In genomic region chr6:79387732-79388131, GRCm38 (mm10) we compare ENCODE assay signal across 18 mouse cellular contexts.
"Had no signal": no experiment of that assay in that cellular context is flagged by ENCODE, and none has a peak within 500 bp of the region (broad histone marks: within the 10 kb centered on the region; RNA-seq: fewer than 3 reads in every experiment).

No protein-coding gene starts in this region.

- ATAC-seq: liver, postnatal 0 days; midbrain, embryonic 16.5 days had no signal

- DNase-seq: liver, postnatal 0 days; lung, embryonic 14.5 days; lung, postnatal 10 days; lung, postnatal 4 days; midbrain, embryonic 14.5 days; retina, postnatal 1 day; right cerebral cortex, adult 18-20 months; right cerebral cortex, postnatal 25 days; right cerebral cortex, postnatal 4 days; spleen, adult 18-20 months; thymus, adult 18-20 months; thymus, postnatal 14 days; thymus, postnatal 36 days had no signal

- H3K9me3 ChIP-seq: midbrain, embryonic 10.5 days; midbrain, embryonic 12.5 days; neural tube, embryonic 13.5 days had no signal

- H3K4me1 ChIP-seq: midbrain, embryonic 10.5 days; midbrain, embryonic 12.5 days; neural tube, embryonic 13.5 days had no signal

- H3K27ac ChIP-seq: midbrain, embryonic 10.5 days; midbrain, embryonic 12.5 days; neural tube, embryonic 13.5 days had no signal

- H3K9ac ChIP-seq: liver, postnatal 0 days; lung, embryonic 14.5 days; midbrain, embryonic 12.5 days; neural tube, embryonic 13.5 days had no signal

- H3K36me3 ChIP-seq: midbrain, embryonic 10.5 days; midbrain, embryonic 12.5 days; neural tube, embryonic 13.5 days had no signal

- H3K27me3 ChIP-seq: midbrain, embryonic 12.5 days; neural tube, embryonic 13.5 days had no signal

- H3K4me2 ChIP-seq: lung, embryonic 14.5 days; midbrain, embryonic 12.5 days; neural tube, embryonic 13.5 days had no signal

- H3K4me3 ChIP-seq: midbrain, embryonic 10.5 days; midbrain, embryonic 12.5 days; myocyte; neural tube, embryonic 13.5 days had no signal
